Mouse (Mus musculus): ENCODE data around the gene Borcs6.

GRCm38 (mm10) chr11:69094697-69095429 is 35.3 kb downstream of the Borcs6 start, which contains the start of gene Per1:
- TF ChIP-seq CTCF (IDR thresholded peaks at IDR 0.05; ENCODE audit: borderline replicate concordance, extremely low read depth, insufficient read depth, insufficient read length), result no peak
- no peak for TF ChIP-seq POLR2A (IDR thresholded peaks at IDR 0.05; ENCODE audit: borderline replicate concordance, extremely low read depth, insufficient read depth, insufficient read length, poor library complexity, severe bottlenecking)

Data from brain, embryonic 14.5 days (tissue).